Mouse (Mus musculus): ENCODE results near the gene Ccnq. TPM values are rescaled to one million over a fixed set of nuclear protein-coding genes. Genes with fewer than 3 reads are reported as not detected.
A peak's percentile ranks its signal among the peaks of the same experiment; 100 is the strongest.

The Ccnq gene
- polyA plus RNA-seq, 1 experiment from 2014 or later = 35.6 TPM

DNA sequence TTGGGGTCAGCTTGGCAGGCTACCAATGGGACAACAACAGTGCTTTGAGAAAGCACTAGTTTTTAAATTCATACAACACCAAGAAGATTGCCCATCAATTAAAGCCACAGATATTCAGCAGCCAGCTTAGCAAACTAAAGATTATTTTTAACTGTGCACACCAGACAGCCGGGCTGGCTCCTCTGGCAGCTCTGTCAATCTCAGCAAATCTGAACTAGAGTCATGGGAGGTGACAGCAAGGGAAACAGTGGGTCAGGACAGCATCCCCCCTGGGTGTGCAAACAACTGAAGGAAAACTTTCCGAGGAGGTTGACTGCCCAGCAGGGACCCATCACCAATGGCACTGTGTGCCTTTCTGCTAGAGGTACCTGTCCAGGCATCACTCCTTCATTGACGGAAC, 9.1 kb downstream of the Ccnq start:
- H3K4me1 ChIP-seq (replicated peaks; ENCODE audit: control insufficient read depth, insufficient read depth, low read length) = peaks cover 12% of the 10 kb centered on the region
- H3K36me3 ChIP-seq (ENCODE audit: control insufficient read depth, insufficient read depth) = no peaks in the 10 kb centered on the region
- no peaks in the 10 kb centered on the region for H3K27me3 ChIP-seq (replicated peaks; ENCODE audit: control insufficient read depth, insufficient read depth, low read length)
- H3K9ac ChIP-seq (replicated peaks; ENCODE audit: low read depth, low read length) = no peak overlapping the region
- peak overlapping the region; percentile 38 for H3K27ac ChIP-seq (ENCODE audit: low read length)
- H3K4me2 ChIP-seq (ENCODE audit: low read length) = no peak overlapping the region
- H3K9me3 ChIP-seq (ENCODE audit: control insufficient read depth, low read length) = no peaks in the 10 kb centered on the region
- H3K4me3 ChIP-seq (replicated peaks; ENCODE audit: low read length) = no peak overlapping the region
- peak; percentile 47; the same call in 1 of the 2 replicates for ATAC-seq
- 46% methylated on average over 3 of the region's 3 CpGs for WGBS

DNA sequence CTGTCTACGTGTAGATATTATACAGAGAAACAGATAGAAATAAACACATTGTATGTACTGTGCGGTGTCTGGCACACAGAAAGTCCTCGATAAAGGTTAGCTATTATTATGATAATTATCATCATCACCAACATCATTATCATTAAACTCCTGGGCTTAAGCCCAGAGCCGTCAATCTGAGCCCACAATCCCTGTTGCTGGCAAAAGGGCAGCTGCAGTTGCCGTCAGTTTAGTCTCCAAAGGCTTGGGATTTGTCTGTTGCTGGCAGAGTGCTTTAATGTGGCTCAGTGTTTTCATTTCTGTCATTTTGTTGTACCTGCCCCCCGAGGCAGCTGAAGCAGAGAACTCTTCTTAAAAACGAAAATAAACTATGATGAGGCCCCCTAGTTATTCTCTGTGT, 9.6 kb downstream of the Ccnq start:
- Histone ChIP-seq H3K9ac (replicated peaks; ENCODE audit: low read depth, low read length) (no peak overlapping the region), H3K27ac (ENCODE audit: low read length) (peak overlapping the region; percentile 38), H3K9me3 (ENCODE audit: control insufficient read depth, low read length) (no peaks in the 10 kb centered on the region), H3K27me3 (replicated peaks; ENCODE audit: control insufficient read depth, insufficient read depth, low read length) (no peaks in the 10 kb centered on the region), H3K4me2 (ENCODE audit: low read length) (no peak overlapping the region), H3K36me3 (ENCODE audit: control insufficient read depth, insufficient read depth) (no peaks in the 10 kb centered on the region), H3K4me3 (replicated peaks; ENCODE audit: low read length) (no peak overlapping the region), H3K4me1 (replicated peaks; ENCODE audit: control insufficient read depth, insufficient read depth, low read length) (peaks cover 13% of the 10 kb centered on the region)
- WGBS = 8% methylated on average over 7 of the region's 7 CpGs
- peak; percentile 90 for ATAC-seq

DNA sequence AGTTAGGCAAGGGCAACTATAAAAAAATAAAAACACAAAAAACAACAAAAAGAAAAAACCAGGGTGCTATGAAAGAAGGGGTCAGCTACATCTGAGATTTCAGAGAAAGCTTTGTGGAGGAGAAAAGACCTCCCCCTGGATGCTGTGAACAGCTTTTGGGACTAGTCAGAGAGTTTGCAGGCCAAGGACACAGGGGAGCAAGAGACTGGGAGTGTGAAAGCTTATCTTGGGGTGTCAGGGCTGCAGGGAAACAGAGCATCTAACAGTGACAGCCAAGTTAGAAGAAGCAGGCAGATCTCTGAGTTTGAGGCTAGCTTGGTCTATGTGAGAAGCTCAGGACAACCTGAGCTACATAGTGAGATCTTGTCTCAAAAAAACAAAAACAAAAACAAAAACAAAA, 12.2 kb downstream of the Ccnq start:
- Histone ChIP-seq H3K27me3 (replicated peaks; ENCODE audit: control insufficient read depth, insufficient read depth, low read length) (no peaks in the 10 kb centered on the region), H3K9me3 (ENCODE audit: control insufficient read depth, low read length) (no peaks in the 10 kb centered on the region), H3K4me3 (replicated peaks; ENCODE audit: low read length) (no peak overlapping the region), H3K36me3 (ENCODE audit: control insufficient read depth, insufficient read depth) (no peaks in the 10 kb centered on the region), H3K27ac (ENCODE audit: low read length) (no peak overlapping the region), H3K4me2 (ENCODE audit: low read length) (no peak overlapping the region), H3K4me1 (replicated peaks; ENCODE audit: control insufficient read depth, insufficient read depth, low read length) (peaks cover 18% of the 10 kb centered on the region), H3K9ac (replicated peaks; ENCODE audit: low read depth, low read length) (no peak overlapping the region)
- ATAC-seq = no peak

DNA sequence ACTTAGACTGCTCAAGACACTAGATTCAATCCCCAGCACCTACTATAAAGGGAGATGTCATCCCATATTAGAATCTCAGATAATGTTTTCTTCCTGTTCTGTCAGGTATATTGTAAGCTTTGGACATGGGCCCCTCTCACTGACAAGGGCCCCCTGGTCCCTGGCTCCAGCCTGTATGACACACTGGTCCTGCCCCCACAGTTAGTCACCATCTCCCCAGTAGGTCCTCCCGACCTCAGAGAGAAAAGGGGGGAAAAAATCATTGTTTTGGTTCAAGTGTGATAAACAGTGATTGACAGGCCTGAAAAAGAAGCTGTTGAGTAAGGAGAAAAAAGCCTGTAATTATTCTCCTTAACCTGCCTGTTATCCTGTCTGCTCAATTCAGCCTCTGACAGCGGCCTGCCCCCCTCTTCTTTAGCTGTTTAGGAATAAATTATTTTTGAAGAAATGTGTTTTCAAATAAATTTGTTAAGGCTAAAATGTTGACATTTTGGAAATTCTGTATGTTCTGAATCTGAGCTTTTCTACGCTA, 14.6 kb downstream of the Ccnq start:
- peak; percentile 82 for ATAC-seq
- H3K9ac ChIP-seq (replicated peaks; ENCODE audit: low read depth, low read length) = no peak overlapping the region
- H3K27ac ChIP-seq (ENCODE audit: low read length) = peak overlapping the region; percentile 9; the same call in 1 of the 2 replicates
- H3K4me2 ChIP-seq (ENCODE audit: low read length) = no peak overlapping the region
- no peak overlapping the region for H3K4me3 ChIP-seq (replicated peaks; ENCODE audit: low read length)
- peaks cover 7% of the 10 kb centered on the region for H3K4me1 ChIP-seq (replicated peaks; ENCODE audit: control insufficient read depth, insufficient read depth, low read length)
- H3K27me3 ChIP-seq (replicated peaks; ENCODE audit: control insufficient read depth, insufficient read depth, low read length) = no peaks in the 10 kb centered on the region
- no peaks in the 10 kb centered on the region for H3K9me3 ChIP-seq (ENCODE audit: control insufficient read depth, low read length)
- H3K36me3 ChIP-seq (ENCODE audit: control insufficient read depth, insufficient read depth) = no peaks in the 10 kb centered on the region
- WGBS = 26% methylated on average over 3 of the region's 3 CpGs

DNA sequence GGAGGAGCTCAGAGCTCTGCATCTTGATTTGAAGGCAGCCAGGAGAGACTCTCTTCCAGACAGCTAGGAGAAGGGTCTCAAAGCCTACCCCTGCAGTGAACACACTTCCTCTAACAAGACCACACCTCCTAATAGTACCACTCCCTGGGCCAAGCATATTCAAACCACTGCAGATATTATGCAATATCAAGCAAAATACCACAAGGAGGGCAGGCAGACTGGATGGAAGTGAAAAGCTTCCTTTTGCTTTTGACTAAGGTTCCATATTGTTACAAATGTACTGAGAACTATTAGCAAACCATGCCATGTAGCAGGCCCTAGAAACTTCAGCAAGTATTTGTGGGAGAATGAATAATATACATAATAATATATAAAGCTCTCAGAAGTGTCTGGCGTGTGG, 16.4 kb downstream of the Ccnq start:
- no peak for ATAC-seq
- H3K9ac ChIP-seq (replicated peaks; ENCODE audit: low read depth, low read length) = no peak overlapping the region

DNA sequence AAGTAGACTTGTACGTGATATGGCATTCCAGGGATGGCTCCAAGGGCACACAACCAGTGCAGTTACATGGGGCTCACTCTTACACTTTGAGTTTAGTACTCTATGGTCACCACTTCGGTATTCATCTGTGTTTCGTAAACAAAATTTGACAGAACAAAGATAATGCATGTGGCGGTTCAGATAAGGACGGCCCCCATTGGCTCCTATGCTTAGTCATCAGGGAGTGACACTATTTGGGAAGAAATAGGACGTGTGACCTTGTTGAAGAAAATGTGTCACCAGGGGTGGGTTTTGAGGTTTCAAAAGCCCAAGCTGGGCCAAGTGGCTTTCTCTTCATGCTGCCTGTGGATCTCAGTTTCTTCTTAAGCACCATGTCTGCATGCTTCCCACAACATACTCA, 18.9 kb downstream of the Ccnq start:
- no peak for ATAC-seq
- 90% methylated on average over 6 of the region's 6 CpGs for WGBS
- H3K4me2 ChIP-seq (ENCODE audit: low read length) = no peak overlapping the region

More for the DNA sequence above, 16.4 kb downstream of the Ccnq start:
- H3K4me1 ChIP-seq (replicated peaks; ENCODE audit: control insufficient read depth, insufficient read depth, low read length) = peaks cover 6% of the 10 kb centered on the region
- no peaks in the 10 kb centered on the region for H3K9me3 ChIP-seq (ENCODE audit: control insufficient read depth, low read length)
- H3K4me2 ChIP-seq (ENCODE audit: low read length) = no peak overlapping the region
- H3K27me3 ChIP-seq (replicated peaks; ENCODE audit: control insufficient read depth, insufficient read depth, low read length) = no peaks in the 10 kb centered on the region
- no peak overlapping the region for H3K4me3 ChIP-seq (replicated peaks; ENCODE audit: low read length)
- WGBS = 100% methylated on average over 1 of the region's 1 CpGs
- H3K27ac ChIP-seq (ENCODE audit: low read length) = no peak overlapping the region
- no peaks in the 10 kb centered on the region for H3K36me3 ChIP-seq (ENCODE audit: control insufficient read depth, insufficient read depth)

DNA sequence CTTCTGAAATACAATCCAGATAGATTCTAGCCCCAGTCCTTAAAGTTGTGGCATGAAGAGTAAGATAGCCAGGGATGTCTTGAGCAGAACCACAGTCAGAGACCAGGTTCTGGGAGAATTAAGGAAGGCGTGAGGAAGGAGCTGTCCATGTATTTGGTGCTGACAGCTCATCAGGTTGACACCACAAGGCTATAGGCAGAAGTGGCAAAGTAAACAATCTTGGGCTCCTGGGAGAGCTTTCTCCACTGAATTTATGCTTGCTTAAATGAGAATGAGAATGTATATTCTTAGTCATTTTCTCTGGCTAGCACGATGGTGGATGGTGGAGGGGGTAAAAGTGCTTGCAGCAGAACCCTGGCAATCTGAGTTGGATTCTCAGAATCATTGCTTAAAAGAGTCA, 20.6 kb downstream of the Ccnq start:
- H3K36me3 ChIP-seq (ENCODE audit: control insufficient read depth, insufficient read depth) = no peaks in the 10 kb centered on the region
- no peaks in the 10 kb centered on the region for H3K27me3 ChIP-seq (replicated peaks; ENCODE audit: control insufficient read depth, insufficient read depth, low read length)
- no peak overlapping the region for H3K4me3 ChIP-seq (replicated peaks; ENCODE audit: low read length)
- no peak overlapping the region for H3K27ac ChIP-seq (ENCODE audit: low read length)
- ATAC-seq = no peak
- no peak overlapping the region for H3K4me2 ChIP-seq (ENCODE audit: low read length)
- no peaks in the 10 kb centered on the region for H3K4me1 ChIP-seq (replicated peaks; ENCODE audit: control insufficient read depth, insufficient read depth, low read length)
- no peaks in the 10 kb centered on the region for H3K9me3 ChIP-seq (ENCODE audit: control insufficient read depth, low read length)
- WGBS = 24% methylated on average over 2 of the region's 2 CpGs
- no peak overlapping the region for H3K9ac ChIP-seq (replicated peaks; ENCODE audit: low read depth, low read length)

More for the DNA sequence above, 18.9 kb downstream of the Ccnq start:
- Histone ChIP-seq H3K9ac (replicated peaks; ENCODE audit: low read depth, low read length) (no peak overlapping the region), H3K36me3 (ENCODE audit: control insufficient read depth, insufficient read depth) (no peaks in the 10 kb centered on the region), H3K9me3 (ENCODE audit: control insufficient read depth, low read length) (no peaks in the 10 kb centered on the region), H3K4me1 (replicated peaks; ENCODE audit: control insufficient read depth, insufficient read depth, low read length) (peaks cover 6% of the 10 kb centered on the region), H3K27me3 (replicated peaks; ENCODE audit: control insufficient read depth, insufficient read depth, low read length) (no peaks in the 10 kb centered on the region), H3K27ac (ENCODE audit: low read length) (no peak overlapping the region), H3K4me3 (replicated peaks; ENCODE audit: low read length) (no peak overlapping the region)

DNA sequence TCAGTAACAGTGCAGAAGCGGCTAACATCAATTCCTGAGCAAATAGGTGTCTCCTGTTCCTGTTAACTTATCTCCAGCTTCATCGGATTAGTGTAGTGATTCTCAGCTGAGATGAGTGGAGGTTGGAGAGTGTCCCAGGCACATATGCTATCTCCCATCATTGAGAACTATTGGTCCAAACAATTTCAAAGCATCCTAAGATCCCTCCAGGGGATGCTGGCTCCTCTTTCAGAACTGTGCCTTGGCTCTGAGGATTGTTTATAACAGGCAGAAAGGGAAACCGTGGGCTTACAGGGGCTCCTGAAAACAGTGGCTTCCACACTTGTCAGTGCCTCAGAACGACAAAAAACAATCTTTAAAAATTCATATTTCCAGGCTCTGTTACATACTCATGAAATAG, 23.5 kb downstream of the Ccnq start:
- WGBS = 68% methylated on average over 4 of the region's 4 CpGs
- no peak overlapping the region for H3K9ac ChIP-seq (replicated peaks; ENCODE audit: low read depth, low read length)
- ATAC-seq = no peak
- H3K4me1 ChIP-seq (replicated peaks; ENCODE audit: control insufficient read depth, insufficient read depth, low read length) = no peaks in the 10 kb centered on the region
- H3K4me3 ChIP-seq (replicated peaks; ENCODE audit: low read length) = no peak overlapping the region
- no peaks in the 10 kb centered on the region for H3K36me3 ChIP-seq (ENCODE audit: control insufficient read depth, insufficient read depth)
- H3K27me3 ChIP-seq (replicated peaks; ENCODE audit: control insufficient read depth, insufficient read depth, low read length) = no peaks in the 10 kb centered on the region
- H3K4me2 ChIP-seq (ENCODE audit: low read length) = no peak overlapping the region
- no peak overlapping the region for H3K27ac ChIP-seq (ENCODE audit: low read length)
- no peaks in the 10 kb centered on the region for H3K9me3 ChIP-seq (ENCODE audit: control insufficient read depth, low read length)

DNA sequence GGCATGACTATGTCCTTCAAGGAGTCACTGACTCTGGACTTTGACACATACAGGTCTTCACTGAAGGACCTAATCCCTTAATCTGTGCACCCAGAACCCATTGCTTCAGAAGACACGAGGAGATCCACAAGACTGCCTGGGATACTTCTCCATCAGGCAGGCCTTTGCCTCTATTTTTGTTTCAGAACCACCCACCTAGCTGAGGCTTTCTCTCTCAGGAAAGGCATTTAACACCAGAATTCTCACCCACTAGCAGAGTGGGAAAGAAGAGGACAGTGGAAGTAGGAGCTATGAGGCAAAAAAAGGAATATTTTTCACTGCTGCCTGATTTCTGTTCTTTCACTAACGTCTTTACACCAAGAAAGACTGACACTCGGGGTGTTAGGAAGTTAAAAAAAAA, 25.2 kb downstream of the Ccnq start:
- ATAC-seq = no peak
- no peaks in the 10 kb centered on the region for H3K9me3 ChIP-seq (ENCODE audit: control insufficient read depth, low read length)
- no peaks in the 10 kb centered on the region for H3K27me3 ChIP-seq (replicated peaks; ENCODE audit: control insufficient read depth, insufficient read depth, low read length)
- no peak overlapping the region for H3K4me3 ChIP-seq (replicated peaks; ENCODE audit: low read length)
- no peaks in the 10 kb centered on the region for H3K4me1 ChIP-seq (replicated peaks; ENCODE audit: control insufficient read depth, insufficient read depth, low read length)
- no peak overlapping the region for H3K27ac ChIP-seq (ENCODE audit: low read length)
- no peak overlapping the region for H3K9ac ChIP-seq (replicated peaks; ENCODE audit: low read depth, low read length)
- H3K36me3 ChIP-seq (ENCODE audit: control insufficient read depth, insufficient read depth) = no peaks in the 10 kb centered on the region
- WGBS = 84% methylated on average over 3 of the region's 3 CpGs
- no peak overlapping the region for H3K4me2 ChIP-seq (ENCODE audit: low read length)

DNA sequence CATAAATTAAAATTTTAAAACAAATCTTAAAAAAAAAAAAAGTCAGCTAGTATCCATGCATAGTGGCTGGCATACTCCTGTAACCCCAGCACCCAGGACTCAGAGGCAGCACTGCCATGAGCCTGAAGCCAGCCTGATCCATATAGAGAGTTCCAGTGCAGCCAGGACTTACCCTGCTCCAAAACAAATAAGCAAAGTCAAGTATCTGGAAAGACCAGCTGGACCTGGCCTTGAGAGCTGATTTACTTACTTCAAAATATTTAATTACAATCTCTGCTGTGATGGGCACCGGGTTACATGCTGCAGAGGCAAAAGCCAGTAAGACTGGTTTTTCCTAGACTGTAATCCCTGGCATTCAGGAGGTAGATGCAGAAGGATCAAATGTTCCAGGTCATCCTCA, 26.7 kb downstream of the Ccnq start:
- Histone ChIP-seq H3K9me3 (ENCODE audit: control insufficient read depth, low read length) (no peaks in the 10 kb centered on the region), H3K36me3 (ENCODE audit: control insufficient read depth, insufficient read depth) (no peaks in the 10 kb centered on the region), H3K9ac (replicated peaks; ENCODE audit: low read depth, low read length) (no peak overlapping the region), H3K4me1 (replicated peaks; ENCODE audit: control insufficient read depth, insufficient read depth, low read length) (no peaks in the 10 kb centered on the region), H3K27ac (ENCODE audit: low read length) (no peak overlapping the region), H3K4me2 (ENCODE audit: low read length) (no peak overlapping the region), H3K4me3 (replicated peaks; ENCODE audit: low read length) (no peak overlapping the region), H3K27me3 (replicated peaks; ENCODE audit: control insufficient read depth, insufficient read depth, low read length) (no peaks in the 10 kb centered on the region)
- ATAC-seq = no peak
- WGBS = 93% methylated on average over 1 of the region's 1 CpGs

Data from forebrain, embryonic 16.5 days (tissue).